Mouse (Mus musculus): ENCODE measurements around the gene Gm8265.
"Not testable (repeated sequence)": the region's sequence is repeated elsewhere in the genome, so short reads cannot be mapped to it uniquely, and the experiment has no call there.

The Gm8265 gene

GRCm38 (mm10) chr14:5632928-5633327 is at the start of gene Gm8265:
Gene Gm8265, minus strand, starts transcription at chr14:5633028.
- not testable (repeated sequence) for DNase-seq (ENCODE audit: low spot score in 2 of 2)
